Mouse (Mus musculus) adrenal gland, postnatal 0 days (tissue): ENCODE results near the gene Faap20. TPM values are rescaled to one million over a fixed set of nuclear protein-coding genes. Genes with fewer than 3 reads are reported as not detected.

ENCODE experiments used
- polyA plus RNA-seq: library from polyadenylated mRNA; unstranded; fragments of >200 nt; fragmentation: Nextera tagmentation; extraction: Ambion mirVana; gene quantifications from 2 replicates; pipeline ENCODE4 v1.2.1, GENCODE M21; 2015

Faap20 gene
- polyA plus RNA-seq, result 52.8 and 70.4 TPM in 2 replicates

GRCm38 (mm10) chr4:155249648-155250351 lies at the start of gene Faap20:
Gene Faap20, plus strand, starts transcription at chr4:155249802.

GRCm38 (mm10) chr4:155222552-155222840 lies 27.1 kb upstream of the Faap20 start, which contains the start of gene Ski:
Gene Ski, minus strand, starts transcription at chr4:155222592.

Other genes starting within 250 kb of the Faap20 start
- 0.61 and 1.5 TPM in 2 replicates for gene Plch2, start 193.0 kb upstream of the Faap20 start, polyA plus RNA-seq
- gene Pex10, start 182.8 kb upstream of the Faap20 start, polyA plus RNA-seq, result 10.5 and 20.4 TPM in 2 replicates
- gene Rer1, start 163.4 kb upstream of the Faap20 start, polyA plus RNA-seq, result 210 and 215 TPM in 2 replicates
- gene Morn1, start 163.2 kb upstream of the Faap20 start, polyA plus RNA-seq, result 3.8 and 9.3 TPM in 2 replicates
- gene Ski, start 27.2 kb upstream of the Faap20 start, polyA plus RNA-seq, result 13.8 and 14.6 TPM in 2 replicates
- 10.6 and 13.6 TPM in 2 replicates for gene Prkcz, start 111.6 kb downstream of the Faap20 start, polyA plus RNA-seq
- 0.22 and 0.27 TPM in 2 replicates for gene Gabrd, start 148.3 kb downstream of the Faap20 start, polyA plus RNA-seq
- 1.3 TPM in 2 replicates for gene Cfap74, start 159.4 kb downstream of the Faap20 start, polyA plus RNA-seq
- gene Tmem52, start 219.3 kb downstream of the Faap20 start, polyA plus RNA-seq, result 6.4 and 21.3 TPM in 2 replicates
- 289 and 296 TPM in 2 replicates for gene Gnb1, start 241.6 kb downstream of the Faap20 start, polyA plus RNA-seq